Mouse (Mus musculus) liver, adult 2 months (tissue): ENCODE data around the gene Larp6. TPM values are rescaled to one million over a fixed set of nuclear protein-coding genes. Genes with fewer than 3 reads are reported as not detected.
A peak's percentile ranks its signal among the peaks of the same experiment; 100 is the strongest.

Experiments used
- DNase-seq: peaks from one replicate; pipeline ENCODE4 v3.0.0-alpha.2; 2011; ENCODE audit warnings: low read depth, low spot score; ENCODE audit errors: extremely low read depth
- H3K27ac ChIP-seq: fragments of 200-500 bp; replicated peaks from 2 replicates; pipeline ENCODE4 v1.5.1; 2012; ENCODE audit warnings: low read depth, mild to moderate bottlenecking, control low read depth, inconsistent platforms, low read length; ENCODE audit not compliant: insufficient read depth
- H3K27me3 ChIP-seq: fragments of 200-500 bp; 2 replicates; pipeline ENCODE4 v1.6.1; 2012; ENCODE audit warnings: mild to moderate bottlenecking, moderate library complexity, low read length, inconsistent platforms; ENCODE audit not compliant: control insufficient read depth, insufficient read depth
- H3K36me3 ChIP-seq: fragments of 200-500 bp; 2 replicates; pipeline ENCODE4 v1.6.1; 2012; ENCODE audit warnings: low read length, inconsistent platforms; ENCODE audit not compliant: control insufficient read depth, insufficient read depth
- H3K4me1 ChIP-seq: fragments of 200-500 bp; 2 replicates; pipeline ENCODE4 v1.6.1; 2011; ENCODE audit warnings: low read length; ENCODE audit not compliant: control insufficient read depth, insufficient read depth
- H3K4me3 ChIP-seq: fragments of 200-500 bp; 2 replicates; pipeline ENCODE4 v1.5.1; 2011; ENCODE audit warnings: low read depth, mild to moderate bottlenecking, control low read depth, low read length, moderate library complexity; ENCODE audit not compliant: insufficient read depth
- H3K79me2 ChIP-seq: fragments of 200-500 bp; 2 replicates; pipeline ENCODE4 v1.6.1; 2012; ENCODE audit warnings: inconsistent platforms, mild to moderate bottlenecking, low read length, moderate library complexity; ENCODE audit not compliant: control insufficient read depth, insufficient read depth
- H3K9ac ChIP-seq: fragments of 200-500 bp; 2 replicates; pipeline ENCODE4 v1.6.1; 2012; ENCODE audit warnings: low read depth, mild to moderate bottlenecking, control low read depth, inconsistent platforms, low read length
- CTCF ChIP-seq: fragments of 200-500 bp; IDR thresholded peaks from 2 replicates; pipeline ENCODE4 v1.5.1; 2011; ENCODE audit warnings: low read depth, low read length, control low read depth
- POLR2A ChIP-seq: fragments of 200-500 bp; IDR thresholded peaks from 2 replicates; pipeline ENCODE4 v1.6.1; 2011; ENCODE audit warnings: low read length, control low read depth; ENCODE audit not compliant: insufficient read depth; ENCODE audit errors: extremely low read depth
- WGBS: fragments of 180-500 bp; shearing (Covaris S2); methylation state at CpG from one replicate; pipeline ENCODE4 v1.1.7; 2018; 5-methylcytosine and 5-hydroxymethylcytosine counted together
- polyA plus RNA-seq: library from polyadenylated mRNA; depleted of rRNA; stranded (reverse); fragments of >200 nt; gene quantifications from 2 replicates; pipeline ENCODE4 v1.2.3, GENCODE M21; 2012
- total RNA-seq: library from RNA; depleted of rRNA; stranded (reverse); fragments of >200 nt; gene quantifications from 2 replicates; pipeline ENCODE4 v1.2.3, GENCODE M21; 2014

Larp6 gene
- total and polyA plus RNA-seq, 2 experiments: not detected

GRCm38 (mm10) chr9:60739126-60739525, 26.3 kb downstream of the Larp6 start:
- Histone ChIP-seq H3K9ac (no peak overlapping the region), H3K4me3 (no peak overlapping the region), H3K36me3 (no peaks in the 10 kb centered on the region), H3K27ac (no peak overlapping the region), H3K79me2 (no peaks in the 10 kb centered on the region), H3K27me3 (no peaks in the 10 kb centered on the region), H3K4me1 (peaks cover 2% of the 10 kb centered on the region)
- TF ChIP-seq POLR2A (no peak), CTCF (no peak)
- DNase-seq: no peak
- WGBS: 91% methylated on average over 5 of the region's 5 CpGs

GRCm38 (mm10) chr9:60741436-60741835, 28.6 kb downstream of the Larp6 start:
- H3K27me3 ChIP-seq: no peaks in the 10 kb centered on the region
- H3K79me2 ChIP-seq: no peaks in the 10 kb centered on the region
- H3K9ac ChIP-seq: no peak overlapping the region
- no peak for TF ChIP-seq POLR2A
- TF ChIP-seq CTCF: no peak
- no peak overlapping the region for H3K27ac ChIP-seq
- no peak overlapping the region for H3K4me3 ChIP-seq
- WGBS: 66% methylated on average over 10 of the region's 10 CpGs
- no peak for DNase-seq
- peaks cover 2% of the 10 kb centered on the region for H3K4me1 ChIP-seq
- H3K36me3 ChIP-seq: no peaks in the 10 kb centered on the region

- peaks cover 2% of the 10 kb centered on the region for H3K4me1 ChIP-seq
- H3K79me2 ChIP-seq: no peaks in the 10 kb centered on the region
- H3K36me3 ChIP-seq: no peaks in the 10 kb centered on the region
- H3K9ac ChIP-seq: no peak overlapping the region
- H3K27me3 ChIP-seq: no peaks in the 10 kb centered on the region
- WGBS: 67% methylated on average over 9 of the region's 9 CpGs
- DNase-seq: no peak
- no peak overlapping the region for H3K4me3 ChIP-seq
- H3K27ac ChIP-seq: no peak overlapping the region
- no peak for TF ChIP-seq POLR2A
- no peak for TF ChIP-seq CTCF
These were observed 29.7 kb downstream of the Larp6 start for GRCm38 (mm10) chr9:60742516-60742915.

- Histone ChIP-seq H3K27ac (no peak overlapping the region), H3K4me3 (no peak overlapping the region), H3K36me3 (no peaks in the 10 kb centered on the region), H3K79me2 (no peaks in the 10 kb centered on the region), H3K9ac (no peak overlapping the region), H3K27me3 (no peaks in the 10 kb centered on the region), H3K4me1 (peaks cover 2% of the 10 kb centered on the region)
- peak; percentile 37 for DNase-seq
- no peak for TF ChIP-seq POLR2A
- TF ChIP-seq CTCF: no peak
- 32% methylated on average over 17 of the region's 17 CpGs for WGBS
These were observed 30.6 kb downstream of the Larp6 start for GRCm38 (mm10) chr9:60743180-60743900.

GRCm38 (mm10) chr9:60744171-60744969, 31.6 kb downstream of the Larp6 start:
- Histone ChIP-seq H3K79me2 (no peaks in the 10 kb centered on the region), H3K27ac (no peak overlapping the region), H3K9ac (no peak overlapping the region), H3K27me3 (no peaks in the 10 kb centered on the region), H3K4me3 (no peak overlapping the region), H3K4me1 (peaks cover 2% of the 10 kb centered on the region), H3K36me3 (no peaks in the 10 kb centered on the region)
- peak; percentile 84 for TF ChIP-seq CTCF
- TF ChIP-seq POLR2A: no peak
- WGBS: 48% methylated on average over 18 of the region's 18 CpGs
- DNase-seq: peak; percentile 17
